Mouse (Mus musculus) cortical plate, adult 2 months (tissue): Measurements from ENCODE around the gene Txlna. TPM values are rescaled to one million over a fixed set of nuclear protein-coding genes. Genes with fewer than 3 reads are reported as not detected.

Experiments used
- H3K27ac ChIP-seq: fragments of 200-500 bp; 2 replicates; pipeline ENCODE4 v1.5.1; 2012; ENCODE audit warnings: low read length, control low read depth, inconsistent platforms; ENCODE audit not compliant: insufficient read depth
- H3K4me1 ChIP-seq: fragments of 200-500 bp; 2 replicates; pipeline ENCODE4 v1.6.1; 2011; ENCODE audit warnings: low read length; ENCODE audit not compliant: control insufficient read depth, insufficient read depth
- H3K4me3 ChIP-seq: fragments of 200-500 bp; 2 replicates; pipeline ENCODE4 v1.5.1; 2011; ENCODE audit warnings: mild to moderate bottlenecking, low read length, control low read depth; ENCODE audit not compliant: insufficient read depth
- CTCF ChIP-seq: fragments of 200-500 bp; IDR thresholded peaks from 2 replicates; pipeline ENCODE4 v1.5.1; 2011; ENCODE audit warnings: mild to moderate bottlenecking, control low read depth, low read length; ENCODE audit not compliant: insufficient read depth; ENCODE audit errors: extremely low read depth
- POLR2A ChIP-seq: fragments of 200-500 bp; IDR thresholded peaks from 2 replicates; pipeline ENCODE4 v1.6.1; 2011; ENCODE audit warnings: mild to moderate bottlenecking, low read length, control low read depth; ENCODE audit not compliant: insufficient read depth; ENCODE audit errors: extremely low read depth
- polyA plus RNA-seq: library from polyadenylated mRNA; depleted of rRNA; stranded (reverse); fragments of >200 nt; gene quantifications from 2 replicates; pipeline ENCODE4 v1.2.3, GENCODE M21; 2012

Txlna gene
- polyA plus RNA-seq, 1 experiment: 32.2 TPM

- Histone ChIP-seq H3K4me3 (no peak overlapping the region), H3K27ac (no peak overlapping the region), H3K4me1 (peaks cover 10% of the 10 kb centered on the region)
- TF ChIP-seq CTCF (no peak), POLR2A (no peak)
These were observed 20.7 kb upstream of the Txlna start for GRCm38 (mm10) chr4:129661584-129661983.

DNA sequence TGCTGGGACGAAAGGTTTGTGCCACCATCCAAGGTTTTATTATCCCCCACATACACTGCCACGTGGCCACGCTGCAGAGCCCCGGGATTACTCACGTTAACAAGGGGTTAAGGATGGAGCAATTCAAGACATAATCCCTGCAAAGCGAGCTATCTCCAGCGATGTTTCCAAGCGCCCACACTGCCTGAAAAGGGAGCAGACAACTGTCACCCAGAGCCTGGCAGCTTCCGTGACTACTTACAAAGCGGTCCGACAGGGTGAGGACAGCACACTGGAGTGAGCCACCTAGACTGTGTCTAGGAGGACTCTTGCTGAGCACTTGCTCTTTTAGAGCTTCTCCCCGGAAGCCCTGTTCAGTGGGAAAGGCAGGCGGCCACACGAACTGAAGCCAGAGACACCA, 13.9 kb upstream of the Txlna start:
- Histone ChIP-seq H3K4me3 (no peak overlapping the region), H3K4me1 (no peaks in the 10 kb centered on the region), H3K27ac (no peak overlapping the region)
- TF ChIP-seq CTCF (no peak), POLR2A (no peak)

GRCm38 (mm10) chr4:129650359-129650758, 9.5 kb upstream of the Txlna start:
- TF ChIP-seq CTCF: no peak
- TF ChIP-seq POLR2A: no peak
- no peak overlapping the region for H3K4me3 ChIP-seq
- H3K4me1 ChIP-seq: peaks cover 7% of the 10 kb centered on the region
- no peak overlapping the region for H3K27ac ChIP-seq

DNA sequence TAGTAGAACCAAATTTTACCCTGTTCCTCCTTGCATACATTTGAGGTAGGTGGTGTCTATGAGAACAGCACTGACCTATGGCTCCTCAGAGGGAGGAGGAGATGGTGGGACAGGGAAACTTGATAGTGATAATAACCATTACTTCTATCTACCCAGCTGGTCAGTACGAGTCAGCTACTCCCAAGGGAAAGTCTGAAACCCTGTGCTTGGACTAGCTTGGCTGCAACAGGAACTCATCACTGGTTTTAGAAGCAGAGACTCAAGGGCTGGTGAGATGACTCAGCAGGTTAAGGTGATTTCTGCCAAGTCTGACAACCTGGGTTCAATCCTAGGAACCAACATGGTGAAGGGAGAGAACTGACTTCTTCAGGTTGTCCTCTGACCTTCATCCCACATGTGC, 7.8 kb upstream of the Txlna start:
- H3K27ac ChIP-seq: no peak overlapping the region
- no peak for TF ChIP-seq POLR2A
- no peak for TF ChIP-seq CTCF

DNA sequence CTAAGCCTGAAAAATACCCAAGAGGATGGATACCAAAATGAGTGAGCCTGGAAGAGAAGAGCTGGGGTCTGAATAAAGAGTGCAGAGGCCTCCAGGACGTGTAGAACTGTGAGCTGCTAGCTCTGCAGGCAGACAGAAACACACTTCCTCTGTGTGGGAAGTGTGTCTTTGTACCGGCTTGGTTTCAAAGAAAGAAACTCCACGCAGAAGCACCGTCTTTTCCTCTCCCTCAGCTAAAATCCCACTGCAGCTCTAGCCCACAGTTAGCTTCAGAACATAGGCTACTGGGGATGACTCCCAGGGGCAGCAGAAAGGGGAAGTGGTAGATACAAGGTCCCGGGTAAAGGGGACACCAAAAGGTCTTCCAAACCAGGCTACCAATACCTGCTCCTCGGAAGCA, 4.3 kb upstream of the Txlna start:
- H3K27ac ChIP-seq: peak overlapping the region; percentile 46; the same call in 1 of the 2 replicates
- H3K4me3 ChIP-seq: no peak overlapping the region
- TF ChIP-seq POLR2A (no peak), CTCF (no peak)
- H3K4me1 ChIP-seq: peaks cover 12% of the 10 kb centered on the region

More for the DNA sequence above, 7.8 kb upstream of the Txlna start:
- no peak overlapping the region for H3K4me3 ChIP-seq
- peaks cover 12% of the 10 kb centered on the region for H3K4me1 ChIP-seq

DNA sequence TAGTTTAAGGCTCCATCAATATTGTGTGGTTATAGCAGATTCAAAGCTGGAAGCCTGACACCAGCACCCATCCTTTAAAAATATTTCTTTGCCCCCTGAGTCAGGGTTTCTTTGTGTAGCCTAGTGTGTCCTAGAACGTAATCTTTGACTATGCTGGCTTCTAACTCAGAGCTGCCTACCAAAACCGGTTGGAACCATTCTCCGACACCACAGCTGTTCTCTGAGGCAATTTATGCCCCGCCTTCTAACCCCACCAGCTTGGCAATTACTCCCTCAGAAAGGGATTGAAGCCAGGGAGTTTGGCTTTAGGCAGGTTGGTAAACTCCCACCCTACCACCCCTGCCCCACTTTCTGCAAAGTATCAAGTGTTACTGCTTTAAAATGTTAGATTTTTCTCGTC, 891 bp upstream of the Txlna start:
- peaks cover 19% of the 10 kb centered on the region for H3K4me1 ChIP-seq
- H3K27ac ChIP-seq: no peak overlapping the region
- H3K4me3 ChIP-seq: no peak overlapping the region
- TF ChIP-seq CTCF: no peak
- no peak for TF ChIP-seq POLR2A

DNA sequence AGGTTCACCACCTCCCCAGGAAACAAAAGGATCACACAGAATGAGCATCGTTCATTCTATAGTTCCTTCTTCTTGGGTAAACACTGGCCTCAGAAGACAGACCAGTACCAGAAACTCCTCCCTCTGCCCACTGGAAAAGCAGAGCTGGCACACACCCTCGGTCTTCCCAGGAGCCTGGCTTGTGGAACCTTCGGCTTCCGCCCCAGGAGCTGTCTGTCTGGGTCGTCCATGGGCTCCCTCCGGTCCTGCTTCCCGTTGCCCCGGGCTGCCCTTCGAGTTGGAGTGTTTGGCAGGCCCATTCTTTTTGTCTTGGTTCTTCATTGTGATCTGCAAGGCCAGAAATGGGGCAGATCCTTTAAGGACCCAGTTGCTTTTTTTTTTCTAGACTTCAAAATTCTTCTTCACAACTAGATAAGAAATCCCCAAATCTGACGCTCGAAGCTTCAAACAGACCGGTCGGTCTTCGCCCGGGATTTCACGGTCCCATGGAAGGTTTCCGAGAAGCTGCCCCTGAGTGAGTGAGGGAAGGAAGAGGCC, 696 bp downstream of the Txlna start:
- H3K27ac ChIP-seq: peak overlapping the region; percentile 24; the same call in 1 of the 2 replicates
- peaks cover 10% of the 10 kb centered on the region for H3K4me1 ChIP-seq
- TF ChIP-seq POLR2A (no peak; the same call in 1 of the 2 replicates), CTCF (no peak)
- H3K4me3 ChIP-seq: peak overlapping the region; percentile 59

DNA sequence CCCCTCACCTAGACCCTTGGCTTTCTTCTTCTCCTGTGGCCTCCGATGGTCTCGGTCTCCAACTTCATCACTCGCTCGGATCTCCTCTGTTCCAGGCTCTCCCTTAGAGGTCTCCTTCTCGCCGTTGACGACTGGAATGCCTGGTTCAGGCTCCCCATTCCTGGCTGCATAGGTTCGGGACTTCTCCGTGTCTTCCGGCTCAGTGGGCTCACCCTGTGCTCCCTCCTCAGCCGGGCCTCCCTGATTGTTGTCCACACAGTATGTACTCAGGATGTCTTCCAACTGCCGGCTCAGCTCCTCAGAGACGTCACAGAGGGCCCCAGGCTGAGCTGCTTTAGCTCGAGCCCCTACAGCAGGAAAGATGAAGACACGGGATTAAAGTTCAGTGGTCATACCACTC, 1.6 kb downstream of the Txlna start:
- Histone ChIP-seq H3K4me3 (peak overlapping the region; percentile 59; the same call in 1 of the 2 replicates), H3K27ac (no peak overlapping the region), H3K4me1 (peaks cover 7% of the 10 kb centered on the region)
- no peak for TF ChIP-seq POLR2A

DNA sequence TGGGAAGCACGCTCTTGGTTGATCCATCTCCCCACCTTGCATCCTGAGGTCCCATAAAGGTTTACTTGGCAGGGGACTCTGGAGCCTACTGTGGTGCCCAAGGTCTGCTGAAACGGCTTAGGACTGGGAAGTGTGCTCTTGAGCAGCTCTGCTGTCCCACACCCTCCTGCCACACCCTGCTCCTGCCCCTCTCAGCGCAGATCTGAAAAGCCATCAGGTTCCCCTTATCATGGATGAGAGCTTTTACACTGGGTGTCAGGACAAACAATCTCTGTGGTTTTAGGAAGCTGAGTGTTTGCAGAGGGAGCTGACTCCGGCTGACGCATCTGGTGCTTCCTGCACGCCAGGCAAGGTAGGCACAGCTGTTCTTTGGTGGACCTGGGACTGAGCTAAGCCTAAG, 7.0 kb downstream of the Txlna start:
- H3K4me1 ChIP-seq: peaks cover 2% of the 10 kb centered on the region; the same call in 1 of the 2 replicates
- no peak overlapping the region for H3K27ac ChIP-seq
- H3K4me3 ChIP-seq: no peak overlapping the region
- TF ChIP-seq CTCF: no peak
- TF ChIP-seq POLR2A: no peak

GRCm38 (mm10) chr4:129631867-129632266, 9.0 kb downstream of the Txlna start:
- no peak overlapping the region for H3K4me3 ChIP-seq
- TF ChIP-seq POLR2A: no peak
- TF ChIP-seq CTCF: no peak
- H3K27ac ChIP-seq: no peak overlapping the region
- no peaks in the 10 kb centered on the region for H3K4me1 ChIP-seq

GRCm38 (mm10) chr4:129630944-129631343, 9.9 kb downstream of the Txlna start:
- Histone ChIP-seq H3K27ac (no peak overlapping the region), H3K4me1 (no peaks in the 10 kb centered on the region), H3K4me3 (no peak overlapping the region)
- TF ChIP-seq POLR2A (no peak), CTCF (no peak)
